Mouse (Mus musculus): ENCODE measurements around the gene Vmn1r54.

- TF ChIP-seq POLR2A (IDR thresholded peaks at IDR 0.05; ENCODE audit: borderline replicate concordance, extremely low read depth, insufficient read depth, insufficient read length, poor library complexity, severe bottlenecking) (no peak), CTCF (IDR thresholded peaks at IDR 0.05; ENCODE audit: borderline replicate concordance, extremely low read depth, insufficient read depth, insufficient read length) (peak; percentile 35; the same call in 1 of the 2 replicates)
Observed at GRCm38 (mm10) chr6:90288265-90288664, 42.2 kb downstream of the Vmn1r54 start.

Data from brain, embryonic 14.5 days (tissue).